Mouse (Mus musculus): Measurements from ENCODE around the gene Prickle3.
"Not testable (repeated sequence)": the region's sequence is repeated elsewhere in the genome, so short reads cannot be mapped to it uniquely, and the experiment has no call there.

Prickle3 gene

GRCm38 (mm10) chrX:7670921-7671623 lies 14.0 kb downstream of the Prickle3 start, which contains the start of gene Plp2:
TSS of gene Plp2 (minus strand) at chrX:7671390.
- no peak for DNase-seq (ENCODE audit: low read depth, low spot score)

DNA sequence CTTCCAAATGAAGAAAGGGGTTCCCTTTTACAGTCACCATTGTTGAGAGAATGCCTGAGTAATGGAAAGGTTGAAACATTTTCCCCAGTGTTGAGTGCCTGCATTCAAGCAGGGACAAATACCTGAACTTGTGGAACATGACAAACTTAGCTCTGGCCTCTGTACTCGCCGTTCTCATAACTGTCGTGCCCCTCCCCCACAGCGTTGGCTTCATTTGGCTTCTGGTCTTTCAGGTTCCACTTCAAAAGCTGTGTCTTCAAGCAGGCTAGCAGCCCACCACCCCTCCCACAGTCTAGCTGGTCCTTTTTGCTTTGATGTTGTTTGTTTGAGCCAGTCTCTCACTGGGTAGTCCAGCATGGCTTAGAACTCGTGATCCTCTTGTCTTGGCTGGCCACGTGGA lies 15.7 kb downstream of the Prickle3 start:
- DNase-seq (ENCODE audit: low read depth, low spot score) = no peak

DNA sequence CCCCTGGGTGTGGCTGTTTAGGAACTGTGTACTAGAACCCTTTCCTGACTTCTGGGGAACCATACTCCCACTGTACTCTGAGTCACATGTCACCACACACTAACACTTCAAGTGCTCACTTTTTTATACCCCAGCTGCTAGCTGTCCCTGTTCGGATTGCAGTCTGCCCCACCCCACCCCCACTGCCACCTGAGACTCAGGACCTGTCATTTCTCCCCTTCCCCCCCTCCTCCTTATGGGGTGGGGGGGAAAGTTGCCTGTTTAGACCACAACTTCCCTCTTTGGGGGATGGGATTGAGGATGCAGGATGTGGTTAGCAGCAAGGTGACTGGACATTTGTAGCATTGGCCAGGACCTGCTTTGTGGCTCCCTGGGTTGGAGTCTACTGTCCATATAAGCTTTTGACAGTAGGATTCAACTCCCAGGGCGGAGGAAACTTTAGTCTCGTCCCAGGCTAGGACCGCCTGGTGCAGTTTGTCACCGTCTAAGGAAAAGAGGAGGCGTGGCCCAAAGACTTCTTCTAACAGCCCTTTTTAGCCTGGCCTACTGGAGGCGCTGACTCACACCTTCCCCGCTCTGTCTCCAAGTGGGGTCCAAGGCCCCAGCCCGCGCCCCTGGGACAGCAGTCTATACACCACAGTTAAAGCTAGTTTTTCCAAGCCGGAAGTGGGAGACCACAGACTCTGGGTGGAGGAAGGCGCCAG lies 16.7 kb downstream of the Prickle3 start:
- no peak for DNase-seq (ENCODE audit: low read depth, low spot score)

DNA sequence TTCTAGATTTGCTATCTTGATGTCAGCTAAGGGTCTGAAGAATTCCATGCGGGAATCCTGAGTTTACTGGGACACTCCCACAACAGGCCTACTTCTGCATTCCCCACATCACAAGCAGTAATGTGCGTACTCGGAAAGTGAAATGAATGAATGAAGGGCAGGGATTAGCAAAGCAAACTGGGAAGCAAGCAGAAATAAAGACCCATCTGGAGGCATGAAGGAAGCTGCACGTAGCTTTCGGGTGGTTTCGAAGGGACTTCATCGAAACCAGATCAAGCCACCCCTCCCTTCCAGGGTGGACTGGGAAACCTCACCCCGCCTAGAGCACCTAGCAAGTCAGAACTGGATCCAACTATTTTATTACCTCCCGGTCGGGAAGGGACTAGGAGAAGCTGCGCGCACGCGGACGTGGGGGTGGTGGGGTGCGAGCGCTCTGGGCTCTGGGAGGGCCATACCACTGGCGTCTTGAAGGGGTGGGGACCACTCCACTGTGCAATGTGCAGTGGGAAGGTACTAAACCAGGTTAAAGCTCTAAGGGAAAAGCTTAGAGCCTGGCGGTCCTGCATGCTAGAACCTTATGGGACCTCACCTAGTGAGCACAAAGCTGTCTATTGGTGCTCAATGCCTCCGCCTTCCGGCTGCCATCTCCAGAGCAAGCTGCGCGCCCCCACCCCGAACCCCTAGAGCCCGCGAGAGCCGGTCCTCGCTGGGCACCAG lies 17.4 kb downstream of the Prickle3 start:
- no peak for DNase-seq (ENCODE audit: low read depth, low spot score)

GRCm38 (mm10) chrX:7675001-7675380 lies 17.9 kb downstream of the Prickle3 start:
- DNase-seq (ENCODE audit: low read depth, low spot score) = no peak

DNA sequence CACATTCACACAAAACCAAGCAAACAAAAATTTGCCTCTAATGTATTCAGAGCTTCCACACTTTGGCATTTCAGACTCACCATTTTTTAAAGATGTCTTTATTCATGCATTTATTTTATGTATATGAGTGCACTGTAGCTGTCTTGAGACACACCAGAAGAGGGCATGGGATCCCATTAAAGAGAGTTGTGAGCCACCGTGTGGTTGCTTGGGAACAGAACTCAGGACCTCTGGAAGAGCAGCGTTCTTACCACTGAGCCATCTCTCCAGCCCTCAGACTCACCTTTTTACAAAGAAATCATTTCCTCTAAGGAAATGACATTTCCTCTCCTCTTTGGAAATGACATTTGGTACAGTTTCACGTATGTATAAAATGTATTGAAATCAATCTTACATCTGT lies 21.9 kb downstream of the Prickle3 start:
- DNase-seq (ENCODE audit: low read depth, low spot score) = no peak

GRCm38 (mm10) chrX:7679405-7680056 lies 22.5 kb downstream of the Prickle3 start:
- DNase-seq (ENCODE audit: low read depth, low spot score) = no peak

DNA sequence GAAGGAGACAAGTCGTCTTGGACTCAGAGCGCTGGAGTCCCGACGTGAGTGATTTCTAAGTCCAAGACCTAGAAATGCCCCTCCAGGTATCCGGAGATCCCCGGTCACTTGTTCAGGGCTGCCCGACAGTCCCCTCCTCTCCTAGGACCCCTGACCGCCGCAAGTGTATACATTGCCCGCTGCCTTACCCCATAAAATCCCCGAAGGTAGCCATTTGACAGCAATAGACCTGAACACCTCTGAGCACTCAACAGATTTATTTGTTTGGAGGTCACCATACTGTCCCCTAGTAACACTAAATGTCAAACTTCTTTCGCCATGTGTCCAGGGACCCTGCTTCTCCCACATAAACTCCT lies 23.0 kb downstream of the Prickle3 start:
- DNase-seq (ENCODE audit: low read depth, low spot score) = no peak

DNA sequence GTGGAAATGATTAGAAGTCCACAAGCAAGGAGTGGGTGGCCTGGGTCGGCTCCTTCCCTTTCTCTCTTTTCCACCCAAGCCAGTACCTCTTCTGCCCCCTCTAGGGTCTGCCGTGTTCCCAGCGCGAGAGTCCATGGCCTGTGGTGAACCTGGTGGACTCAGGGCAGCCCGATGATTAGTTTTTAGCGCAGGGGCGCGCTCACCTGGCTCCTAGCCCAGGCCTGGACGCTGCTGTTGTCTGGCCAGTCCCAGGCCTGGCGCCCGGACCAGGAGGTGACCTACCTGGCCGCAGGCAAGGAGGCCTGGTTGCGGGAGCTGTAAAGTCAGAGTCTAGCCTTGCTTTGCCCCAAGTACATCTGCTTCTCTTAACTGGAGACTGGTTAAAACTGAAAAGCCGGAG lies 23.8 kb downstream of the Prickle3 start, which contains the start of gene Magix:
Gene Magix, minus strand, starts transcription at position 388 of the 400 bp plus-strand sequence.
- DNase-seq (ENCODE audit: low read depth, low spot score) = no peak

- DNase-seq (ENCODE audit: low read depth, low spot score) = no peak
These were observed 31.3 kb downstream of the Prickle3 start for GRCm38 (mm10) chrX:7688321-7688720.

GRCm38 (mm10) chrX:7690486-7690885 lies 33.4 kb downstream of the Prickle3 start:
- DNase-seq (ENCODE audit: low read depth, low spot score) = no peak

DNA sequence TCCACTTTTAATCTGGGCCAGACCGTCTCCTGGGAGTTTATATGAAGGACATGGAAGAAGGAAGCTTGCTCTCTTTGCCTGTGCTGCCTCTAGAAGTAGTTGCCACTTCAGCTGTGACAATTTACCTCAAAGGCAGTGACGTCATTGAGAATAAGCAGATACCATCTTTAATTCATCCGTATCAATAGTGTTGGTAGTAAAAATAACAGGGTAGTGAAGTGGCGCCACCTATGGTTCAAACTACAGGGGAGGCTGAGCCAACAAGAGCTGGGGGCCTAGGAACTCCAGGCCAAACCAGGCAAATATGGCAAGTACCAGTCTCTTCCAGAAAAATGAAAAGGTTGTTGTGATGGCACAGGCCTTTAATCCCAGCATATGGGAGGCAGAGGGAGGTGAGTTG lies 35.8 kb downstream of the Prickle3 start:
- no peak for DNase-seq (ENCODE audit: low read depth, low spot score)

GRCm38 (mm10) chrX:7696520-7696919 lies 39.5 kb downstream of the Prickle3 start:
- DNase-seq (ENCODE audit: low read depth, low spot score) = no peak

- DNase-seq (ENCODE audit: low read depth, low spot score) = peak; percentile 65
These were observed 39.9 kb downstream of the Prickle3 start, which contains the start of gene Gpkow for GRCm38 (mm10) chrX:7696954-7697381. TSS of gene Gpkow (plus strand) at chrX:7697131.

DNA sequence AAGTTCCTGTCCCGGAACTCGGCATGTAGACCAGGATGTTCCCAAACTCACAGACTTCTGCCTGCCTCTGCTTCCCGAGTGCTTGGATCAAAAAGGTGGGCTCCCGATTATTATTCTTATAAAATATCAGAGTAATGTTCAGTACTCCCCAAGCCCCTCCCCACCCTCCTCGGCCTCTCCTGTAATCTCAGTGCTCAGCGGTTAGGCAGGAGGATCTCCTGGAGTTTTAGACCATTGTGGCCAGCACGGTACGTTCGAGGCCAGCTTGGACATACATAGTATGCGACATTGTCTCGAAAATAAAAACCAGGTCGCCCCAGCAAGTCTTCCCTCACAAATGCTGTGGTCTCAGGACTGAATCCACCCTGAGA lies 56.7 kb downstream of the Prickle3 start:
- DNase-seq (ENCODE audit: low read depth, low spot score) = not testable (repeated sequence)

DNA sequence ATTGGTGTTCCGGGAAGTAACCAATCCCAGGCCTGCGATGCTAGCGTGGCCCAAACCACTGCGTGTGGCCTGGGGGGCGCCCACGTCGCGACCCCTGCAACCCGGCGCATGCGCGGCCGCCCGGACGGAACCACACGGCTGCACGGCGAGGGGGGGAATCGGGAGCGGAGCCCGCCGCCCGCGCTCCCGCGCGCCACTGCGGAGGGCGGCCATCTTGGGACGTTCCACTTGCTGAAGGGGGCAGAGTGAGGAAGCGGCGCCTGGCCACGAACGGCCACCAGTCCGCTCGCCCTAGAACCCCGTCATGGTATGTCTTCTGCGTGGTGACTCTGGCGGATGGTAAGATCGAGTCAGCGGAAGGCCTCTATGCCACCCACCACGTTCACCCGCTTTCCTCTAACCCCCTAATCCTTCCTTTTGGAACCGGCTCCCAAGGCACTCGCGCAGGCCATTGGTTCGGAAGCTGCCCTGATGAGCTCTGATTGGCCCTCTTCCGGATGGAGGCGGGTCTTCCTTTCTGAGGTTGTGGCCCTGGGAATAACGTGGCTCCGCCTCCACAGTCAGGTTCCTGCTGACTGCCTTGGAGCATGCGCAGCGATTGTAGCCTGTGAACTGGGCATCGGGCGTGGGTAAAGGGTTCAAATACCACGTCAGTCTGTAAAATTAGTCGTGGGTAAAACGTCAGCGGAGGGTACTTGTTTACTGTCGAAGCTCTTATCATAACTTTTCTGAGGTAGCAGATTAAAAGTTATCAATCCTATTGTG lies 57.3 kb downstream of the Prickle3 start, which contains the start of gene Wdr45:
Gene Wdr45, plus strand, starts transcription at position 199 of the 765 bp plus-strand sequence.
- DNase-seq (ENCODE audit: low read depth, low spot score) = not testable (repeated sequence)

DNA sequence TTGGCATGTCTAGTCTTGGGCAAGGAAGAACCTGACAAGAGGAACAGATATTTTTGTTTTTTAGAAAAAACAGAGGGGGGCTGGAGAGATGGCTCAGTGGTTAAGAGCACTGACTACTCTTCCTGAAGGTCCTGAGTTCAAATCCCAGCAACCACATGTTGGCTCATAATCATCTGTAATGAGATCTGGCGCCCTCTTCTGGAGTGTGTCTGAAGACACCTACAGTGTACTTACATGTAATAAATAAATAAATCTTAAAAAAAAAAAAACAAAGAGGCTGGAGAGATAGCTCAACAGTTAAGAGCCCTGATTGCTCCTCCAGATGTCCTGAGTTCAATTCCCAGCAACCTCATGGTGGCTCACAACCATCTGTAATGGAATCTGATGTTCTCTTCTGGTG lies 59.0 kb downstream of the Prickle3 start:
- DNase-seq (ENCODE audit: low read depth, low spot score) = not testable (repeated sequence)

Data from WW6 (cell line).